Mouse (Mus musculus): ENCODE data around the gene Rbfox3. TPM values are rescaled to one million over a fixed set of nuclear protein-coding genes. Genes with fewer than 3 reads are reported as not detected.

Gene Rbfox3
- polyA plus RNA-seq, 1 experiment from 2014 or later, result 1.5 TPM

Small RNA genes within 50 kb of the gene (microRNA-seq; reads per million reads assigned to microRNA genes)
- not detected for gene Gm25040

Other genes starting within 250 kb of the Rbfox3 start
- gene Enpp7, start 76.6 kb upstream of the Rbfox3 start, polyA plus RNA-seq (2015; fragmentation: Nextera tagmentation; extraction: Ambion mirVana), result not detected in 2 replicates
- gene Cbx2, start 111.4 kb upstream of the Rbfox3 start, polyA plus RNA-seq (2015; fragmentation: Nextera tagmentation; extraction: Ambion mirVana), result 54.4 and 64.8 TPM in 2 replicates
- gene Cbx8, start 129.4 kb upstream of the Rbfox3 start, polyA plus RNA-seq (2015; fragmentation: Nextera tagmentation; extraction: Ambion mirVana), result 6.8 and 10.7 TPM in 2 replicates
- gene Cbx4, start 174.6 kb upstream of the Rbfox3 start, polyA plus RNA-seq (2015; fragmentation: Nextera tagmentation; extraction: Ambion mirVana), result 13.0 and 14.4 TPM in 2 replicates